Mouse (Mus musculus) ES-E14 (cell line): ENCODE data around the gene Emc8.

Experiments
- HCFC1 ChIP-seq: IDR thresholded peaks from 2 replicates; pipeline ENCODE4 v1.6.1; 2012; ENCODE audit warnings: low read length, inconsistent platforms, borderline replicate concordance; ENCODE audit not compliant: insufficient read depth
- MAFK ChIP-seq: IDR thresholded peaks from 2 replicates; pipeline ENCODE4 v1.6.1; 2014; ENCODE audit warnings: mild to moderate bottlenecking, low read depth, low read length, inconsistent platforms; ENCODE audit not compliant: insufficient read depth
- ZC3H11A ChIP-seq: IDR thresholded peaks from 2 replicates; pipeline ENCODE4 v1.6.1; 2012; ENCODE audit warnings: low read depth, mild to moderate bottlenecking, inconsistent platforms, low read length, borderline replicate concordance

- no peak for TF ChIP-seq ZC3H11A
- no peak for TF ChIP-seq HCFC1
- TF ChIP-seq MAFK: no peak
Measured at GRCm38 (mm10) chr8:120706193-120706592, 37.8 kb upstream of the Emc8 start.
